In the genomic region with DNA sequence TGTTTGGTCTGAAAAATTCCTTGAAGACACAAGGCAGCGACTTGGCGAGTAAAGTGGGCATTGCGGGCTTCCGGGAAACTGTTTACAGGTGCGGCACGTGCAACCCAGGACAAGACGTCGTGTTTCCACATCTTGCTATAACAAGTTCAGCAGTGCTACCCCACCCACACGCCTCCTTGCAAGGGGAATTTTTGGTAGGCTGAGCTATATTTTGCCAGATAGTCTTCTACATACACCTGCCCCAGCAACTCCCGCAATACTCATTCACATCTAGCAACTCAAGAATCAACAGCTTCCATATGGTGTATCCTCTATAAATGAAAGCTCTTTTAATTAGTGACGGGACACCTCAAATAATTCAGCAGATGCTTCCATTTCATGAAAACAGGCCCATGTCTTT, we compare ENCODE assay signal across 12 mouse cellular contexts.
"Had no signal": no experiment of that assay in that cellular context is flagged by ENCODE, and none has a peak within 500 bp of the region (broad histone marks: within the 10 kb centered on the region; RNA-seq: fewer than 3 reads in every experiment).

No protein-coding gene starts in this region.

- DNase-seq: kidney, adult 18-20 months; kidney, adult 9 months; kidney, postnatal 14 days; kidney, postnatal 4 days; liver; lung, adult 18-20 months; lung, postnatal 10 days; lung, postnatal 36 days; retina, postnatal 1 day; spleen, adult 18-20 months; thymus, adult 18-20 months; thymus, postnatal 36 days had no signal
